Mouse (Mus musculus) hindbrain, embryonic 16.5 days (tissue): Measurements from ENCODE around the gene Golt1a. TPM values are rescaled to one million over a fixed set of nuclear protein-coding genes. Genes with fewer than 3 reads are reported as not detected.
A peak's percentile ranks its signal among the peaks of the same experiment; 100 is the strongest.

Source experiments
- ATAC-seq: fragments of 200-750 bp; cut with Nextera tagmentation; 2 replicates; pipeline ENCODE4 v1.8.0; 2017; ENCODE audit warnings: moderate TSS enrichment, moderate library complexity
- H3K27ac ChIP-seq: fragments of 300-500 bp; sonication (generic); 2 replicates; pipeline ENCODE4 v1.5.1; 2014; ENCODE audit warnings: low read depth, mild to moderate bottlenecking, control low read depth, low read length, moderate library complexity
- H3K27me3 ChIP-seq: fragments of 300-500 bp; sonication (generic); replicated peaks from 2 replicates; pipeline ENCODE4 v1.6.1; 2014; ENCODE audit warnings: low read length; ENCODE audit not compliant: control insufficient read depth, insufficient read depth
- H3K36me3 ChIP-seq: fragments of 300-500 bp; sonication (generic); 2 replicates; pipeline ENCODE4 v1.6.1; 2014; ENCODE audit warnings: mild to moderate bottlenecking, low read length, moderate library complexity, mixed read lengths; ENCODE audit not compliant: control insufficient read depth, insufficient read depth
- H3K4me1 ChIP-seq: fragments of 300-500 bp; sonication (generic); 2 replicates; pipeline ENCODE4 v1.6.1; 2014; ENCODE audit warnings: low read depth, low read length; ENCODE audit not compliant: control insufficient read depth, insufficient read depth
- H3K4me2 ChIP-seq: fragments of 300-500 bp; sonication (generic); 2 replicates; pipeline ENCODE4 v1.6.1; 2014; ENCODE audit warnings: mild to moderate bottlenecking, low read length, control low read depth, moderate library complexity
- H3K4me3 ChIP-seq: fragments of 300-500 bp; sonication (generic); 2 replicates; pipeline ENCODE4 v1.5.1; 2014; ENCODE audit warnings: mild to moderate bottlenecking, low read length, control low read depth, moderate library complexity
- H3K9ac ChIP-seq: fragments of 300-500 bp; sonication (generic); 2 replicates; pipeline ENCODE4 v1.6.1; 2014; ENCODE audit warnings: low read depth, mild to moderate bottlenecking, control low read depth, low read length, moderate library complexity
- H3K9me3 ChIP-seq: fragments of 300-500 bp; sonication (generic); 2 replicates; pipeline ENCODE4 v1.6.1; 2014; ENCODE audit warnings: mild to moderate bottlenecking, low read length, moderate library complexity; ENCODE audit not compliant: control insufficient read depth
- WGBS: fragments of 180-500 bp; shearing (Covaris S2); extraction: QIAGEN DNeasy Blood & Tissue Kit; methylation state at CpG from one replicate; pipeline ENCODE4 v1.1.7; 2014; 5-methylcytosine and 5-hydroxymethylcytosine counted together
- polyA plus RNA-seq: library from polyadenylated mRNA; unstranded; fragments of >200 nt; fragmentation: Nextera tagmentation; extraction: Ambion mirVana; gene quantifications from 2 replicates; pipeline ENCODE4 v1.2.1, GENCODE M21; 2015

Gene Golt1a
- polyA plus RNA-seq, 1 experiment from 2014 or later, result not detected

DNA sequence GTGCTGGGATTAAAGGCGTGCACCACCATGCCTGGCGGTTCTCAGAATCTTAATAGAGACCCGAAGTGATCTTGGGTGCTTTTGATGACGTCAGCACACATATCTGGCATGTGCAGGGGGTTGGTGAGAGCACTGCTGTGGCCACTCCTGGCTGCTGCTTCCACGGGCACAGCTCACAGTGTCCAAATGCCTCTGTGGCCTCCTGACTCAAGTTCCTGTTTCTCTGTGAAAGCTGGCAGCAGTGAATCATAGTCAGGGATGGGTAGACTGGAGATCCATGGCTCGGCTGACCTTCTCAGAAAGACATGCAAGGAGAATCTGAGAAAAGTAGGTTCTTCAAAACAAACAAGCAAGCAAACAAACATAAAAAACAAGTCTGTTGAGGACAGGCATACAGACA, 6.2 kb downstream of the Golt1a start:
- Histone ChIP-seq H3K9me3 (no peaks in the 10 kb centered on the region), H3K4me1 (peaks cover 5% of the 10 kb centered on the region), H3K27ac (no peak overlapping the region), H3K9ac (no peak overlapping the region), H3K36me3 (no peaks in the 10 kb centered on the region), H3K27me3 (no peaks in the 10 kb centered on the region), H3K4me3 (no peak overlapping the region), H3K4me2 (no peak overlapping the region)
- no peak for ATAC-seq
- WGBS, result 80% methylated on average over 6 of the region's 6 CpGs

GRCm38 (mm10) chr1:133316577-133316976, 7.0 kb downstream of the Golt1a start:
- H3K4me3 ChIP-seq, result no peak overlapping the region
- H3K36me3 ChIP-seq, result no peaks in the 10 kb centered on the region
- no peak overlapping the region for H3K4me2 ChIP-seq
- H3K9me3 ChIP-seq, result no peaks in the 10 kb centered on the region
- 85% methylated on average over 4 of the region's 4 CpGs for WGBS
- ATAC-seq, result no peak
- no peak overlapping the region for H3K27ac ChIP-seq
- no peak overlapping the region for H3K9ac ChIP-seq
- H3K27me3 ChIP-seq, result no peaks in the 10 kb centered on the region
- H3K4me1 ChIP-seq, result peaks cover 5% of the 10 kb centered on the region

GRCm38 (mm10) chr1:133317149-133317548, 7.5 kb downstream of the Golt1a start:
- WGBS, result 56% methylated on average over 1 of the region's 1 CpGs
- Histone ChIP-seq H3K9ac (no peak overlapping the region), H3K27me3 (no peaks in the 10 kb centered on the region), H3K9me3 (no peaks in the 10 kb centered on the region), H3K4me3 (no peak overlapping the region), H3K4me1 (no peaks in the 10 kb centered on the region), H3K36me3 (no peaks in the 10 kb centered on the region), H3K4me2 (no peak overlapping the region), H3K27ac (no peak overlapping the region)
- ATAC-seq, result no peak

GRCm38 (mm10) chr1:133321267-133321925, 11.8 kb downstream of the Golt1a start, which contains the start of gene Kiss1:
Gene Kiss1 (plus strand): TSS chr1:133321875.
- Histone ChIP-seq H3K4me2 (no peak within 1 kb of the TSS), H3K9ac (no peak within 1 kb of the TSS), H3K4me1 (no peaks in the 10 kb centered on the region), H3K4me3 (no peak within 1 kb of the TSS), H3K27me3 (no peaks in the 10 kb centered on the region), H3K36me3 (no peaks in the 10 kb centered on the region), H3K27ac (no peak within 1 kb of the TSS), H3K9me3 (no peaks in the 10 kb centered on the region)
- no peak for ATAC-seq
- WGBS, result 74% methylated on average over 13 of the region's 13 CpGs

DNA sequence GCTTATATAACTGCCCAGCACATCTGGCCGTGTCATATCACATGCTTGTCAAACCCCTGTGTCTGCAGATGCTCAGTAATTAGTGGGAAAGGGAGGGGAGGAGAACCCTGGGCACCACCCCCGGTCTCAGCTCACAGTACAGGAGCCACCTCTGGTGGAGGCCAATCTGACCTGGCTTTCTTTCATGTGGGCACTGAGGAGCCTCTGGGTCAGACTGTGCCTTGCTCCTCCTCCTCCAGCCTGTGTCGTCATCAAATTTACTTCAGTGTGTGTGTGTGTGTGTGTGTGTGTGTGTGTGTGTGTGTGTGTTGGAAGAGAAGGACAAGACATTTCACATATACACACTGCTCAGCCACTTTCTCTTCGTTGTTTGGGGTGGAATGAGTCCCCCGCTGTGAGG, 13.7 kb downstream of the Golt1a start:
- no peaks in the 10 kb centered on the region for H3K27me3 ChIP-seq
- no peak overlapping the region for H3K27ac ChIP-seq
- H3K4me1 ChIP-seq, result no peaks in the 10 kb centered on the region
- H3K9ac ChIP-seq, result no peak overlapping the region
- peak; percentile 41; the same call in 1 of the 2 replicates for ATAC-seq
- 58% methylated on average over 5 of the region's 5 CpGs for WGBS
- H3K9me3 ChIP-seq, result no peaks in the 10 kb centered on the region
- H3K36me3 ChIP-seq, result no peaks in the 10 kb centered on the region
- no peak overlapping the region for H3K4me2 ChIP-seq
- no peak overlapping the region for H3K4me3 ChIP-seq

GRCm38 (mm10) chr1:133325951-133326350, 16.4 kb downstream of the Golt1a start:
- H3K4me2 ChIP-seq, result no peak overlapping the region
- H3K4me3 ChIP-seq, result no peak overlapping the region
- peaks cover 4% of the 10 kb centered on the region for H3K4me1 ChIP-seq
- no peaks in the 10 kb centered on the region for H3K27me3 ChIP-seq
- no peak overlapping the region for H3K27ac ChIP-seq
- no peaks in the 10 kb centered on the region for H3K36me3 ChIP-seq
- WGBS, result 88% methylated on average over 8 of the region's 8 CpGs
- H3K9me3 ChIP-seq, result no peaks in the 10 kb centered on the region
- no peak for ATAC-seq
- H3K9ac ChIP-seq, result no peak overlapping the region

- Histone ChIP-seq H3K4me2 (no peak overlapping the region), H3K4me3 (no peak overlapping the region), H3K9ac (no peak overlapping the region), H3K4me1 (peaks cover 10% of the 10 kb centered on the region), H3K27ac (no peak overlapping the region), H3K36me3 (no peaks in the 10 kb centered on the region), H3K27me3 (no peaks in the 10 kb centered on the region), H3K9me3 (no peaks in the 10 kb centered on the region)
- ATAC-seq, result no peak
- 73% methylated on average over 5 of the region's 5 CpGs for WGBS
Observed at GRCm38 (mm10) chr1:133327094-133327493, 17.5 kb downstream of the Golt1a start.

DNA sequence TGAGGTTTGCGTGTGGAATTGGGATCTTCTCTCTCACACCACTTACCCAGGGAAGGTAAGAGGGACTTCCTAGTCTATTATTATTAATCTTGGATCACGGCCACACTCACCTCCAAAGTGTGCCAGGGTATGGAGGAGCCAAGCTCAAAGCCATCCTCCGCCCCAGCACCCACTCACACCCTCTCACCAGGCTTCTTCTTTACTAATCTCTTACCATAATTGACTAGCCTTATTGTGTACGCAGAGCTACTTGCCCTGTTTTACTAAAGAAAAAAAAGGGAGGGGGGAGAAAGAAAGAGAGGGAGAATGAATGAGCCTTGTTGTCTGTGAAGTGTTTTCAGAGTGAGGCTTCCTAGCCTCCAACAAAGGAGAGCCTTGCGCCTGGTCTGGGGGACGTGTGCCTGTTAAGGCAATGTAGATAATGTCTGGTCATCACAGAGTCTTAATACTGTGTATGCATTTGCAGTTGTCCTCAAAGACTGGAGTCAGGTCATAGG, 18.7 kb downstream of the Golt1a start:
- Histone ChIP-seq H3K9ac (no peak overlapping the region), H3K9me3 (no peaks in the 10 kb centered on the region), H3K4me1 (peaks cover 10% of the 10 kb centered on the region), H3K4me2 (no peak overlapping the region), H3K36me3 (no peaks in the 10 kb centered on the region), H3K27ac (no peak overlapping the region), H3K4me3 (no peak overlapping the region), H3K27me3 (no peaks in the 10 kb centered on the region)
- ATAC-seq, result no peak
- 58% methylated on average over 6 of the region's 6 CpGs for WGBS

DNA sequence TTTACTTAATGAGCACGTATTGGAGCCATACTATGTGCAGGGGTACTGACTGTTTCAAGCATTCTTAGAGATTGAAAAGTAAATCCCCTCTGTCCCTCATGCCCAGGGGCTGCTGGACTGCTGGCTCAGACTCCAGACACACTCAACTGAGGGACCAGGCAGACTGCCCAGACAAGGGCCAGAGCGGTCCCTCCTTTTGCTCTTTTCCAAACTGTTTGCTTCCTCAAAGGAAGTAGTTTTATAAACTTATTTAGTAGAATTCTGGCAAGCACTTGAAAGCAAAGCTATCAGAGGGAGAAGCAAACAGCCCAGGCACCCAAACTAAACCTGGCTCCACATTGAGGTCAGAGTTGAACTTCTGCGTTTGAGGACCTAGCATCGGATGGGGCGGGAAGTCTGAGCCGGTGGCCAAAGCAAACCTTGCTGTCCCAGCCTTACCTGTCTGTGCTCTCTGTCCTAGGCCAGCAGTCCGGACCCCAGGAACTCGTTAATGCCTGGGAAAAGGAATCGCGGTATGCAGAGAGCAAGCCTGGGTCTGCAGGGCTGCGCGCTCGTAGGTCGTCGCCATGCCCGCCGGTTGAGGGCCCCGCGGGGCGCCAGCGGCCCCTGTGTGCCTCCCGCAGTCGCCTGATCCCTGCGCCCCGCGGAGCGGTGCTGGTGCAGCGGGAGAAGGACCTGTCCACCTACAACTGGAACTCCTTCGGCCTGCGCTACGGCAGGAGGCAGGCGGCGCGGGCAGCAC, 19.5 kb downstream of the Golt1a start:
- H3K9ac ChIP-seq, result peak overlapping the region; percentile 49
- no peak overlapping the region for H3K27ac ChIP-seq
- 8% methylated on average over 34 of the region's 34 CpGs for WGBS
- no peak for ATAC-seq
- H3K4me2 ChIP-seq, result peak overlapping the region; percentile 57
- no peaks in the 10 kb centered on the region for H3K36me3 ChIP-seq
- H3K27me3 ChIP-seq, result no peaks in the 10 kb centered on the region
- peaks cover 10% of the 10 kb centered on the region for H3K4me1 ChIP-seq
- H3K9me3 ChIP-seq, result no peaks in the 10 kb centered on the region
- peak overlapping the region; percentile 24 for H3K4me3 ChIP-seq
